Mouse (Mus musculus) liver, adult 2 months (tissue): ENCODE measurements at regions not wholly inside any gene's neighbourhood (a gene's known extent, or its start where the extent isn't known, plus 50 kb on each side); places are given as distances from the start of the nearest gene placed in this dataset.

ENCODE experiments used
- CTCF ChIP-seq: fragments of 200-500 bp; IDR thresholded peaks from 2 replicates; pipeline ENCODE4 v1.5.1; 2011; ENCODE audit warnings: low read depth, low read length, control low read depth
- POLR2A ChIP-seq: fragments of 200-500 bp; IDR thresholded peaks from 2 replicates; pipeline ENCODE4 v1.6.1; 2011; ENCODE audit warnings: low read length, control low read depth; ENCODE audit not compliant: insufficient read depth; ENCODE audit errors: extremely low read depth

- TF ChIP-seq CTCF: no peak
- TF ChIP-seq POLR2A: no peak
These were observed 204.8 kb downstream of the Plk2 start for GRCm38 (mm10) chr13:110599666-110600065.
